Mouse (Mus musculus) WW6 (cell line): ENCODE measurements around the gene Rgcc.

Experiments used
- DNase-seq: peaks from one replicate; pipeline ENCODE4 v3.0.0-alpha.2; 2013; ENCODE audit warnings: low read depth, low spot score

Gene Rgcc

GRCm38 (mm10) chr14:79301466-79301875 is at the start of gene Rgcc:
Gene Rgcc (minus strand): TSS chr14:79301645.
- DNase-seq, result peak; percentile 88

DNA sequence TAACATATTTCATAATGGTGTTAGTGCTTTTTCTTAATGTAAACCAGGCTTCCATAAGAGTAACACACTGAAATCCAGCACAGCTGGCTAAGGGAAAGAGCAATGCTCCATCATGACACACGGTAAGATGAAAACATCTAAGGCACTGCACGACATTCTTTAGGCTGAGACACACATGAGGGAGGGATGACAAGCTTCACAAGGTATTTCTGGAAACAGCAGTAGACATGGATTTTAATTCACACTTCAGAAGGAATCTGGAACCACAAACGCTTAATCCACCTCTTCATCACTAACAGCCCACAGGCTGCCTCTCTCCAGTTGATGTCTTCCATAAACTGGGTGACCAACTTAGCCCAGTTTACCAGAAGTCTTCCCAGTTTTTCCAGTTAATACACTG is 44.9 kb upstream of the Rgcc start:
- DNase-seq, result no peak

GRCm38 (mm10) chr14:79335613-79336012 is 34.2 kb upstream of the Rgcc start:
- no peak for DNase-seq

DNA sequence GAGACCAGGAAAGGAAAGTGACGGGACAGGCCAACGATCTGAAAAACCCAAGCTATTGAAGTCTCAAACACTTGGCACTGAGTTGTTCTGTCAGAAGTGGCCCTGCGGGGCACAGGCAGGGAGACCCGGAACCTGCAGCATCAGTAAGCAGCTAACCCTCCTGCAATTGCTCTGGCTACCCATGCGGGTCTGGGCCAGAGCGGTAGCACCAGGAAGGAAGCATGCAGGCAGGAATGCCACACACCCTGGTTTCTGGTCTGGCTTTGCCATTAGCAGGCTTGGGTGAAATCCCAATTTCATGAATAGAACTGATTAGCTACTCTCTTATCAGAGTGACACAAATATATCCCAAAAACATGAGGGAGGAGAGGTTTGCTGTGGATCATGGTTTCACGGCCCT is 30.5 kb upstream of the Rgcc start:
- no peak for DNase-seq

- DNase-seq, result no peak
Observed at GRCm38 (mm10) chr14:79330944-79331561, 29.6 kb upstream of the Rgcc start.

DNA sequence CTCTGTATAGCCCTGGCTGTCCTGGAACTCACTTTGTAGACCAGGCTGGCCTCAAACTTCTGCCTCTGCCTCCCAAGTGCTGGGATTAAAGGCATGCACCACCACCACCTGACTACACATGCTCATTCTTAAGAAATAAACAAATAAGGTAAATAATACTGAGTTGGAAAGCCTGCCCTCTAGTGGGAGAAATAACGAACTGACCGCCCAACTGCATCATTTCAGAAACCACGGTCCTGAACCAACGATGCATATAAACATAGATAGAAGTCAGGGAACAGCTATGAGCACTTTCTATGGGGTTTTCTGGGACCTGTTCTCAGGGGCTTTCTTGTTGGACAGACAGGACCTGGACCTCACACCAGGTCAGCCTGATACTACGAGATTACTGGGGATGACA is 25.6 kb upstream of the Rgcc start:
- peak; percentile 26 for DNase-seq

- DNase-seq, result no peak
Observed at GRCm38 (mm10) chr14:79324112-79324840, 22.8 kb upstream of the Rgcc start.

DNA sequence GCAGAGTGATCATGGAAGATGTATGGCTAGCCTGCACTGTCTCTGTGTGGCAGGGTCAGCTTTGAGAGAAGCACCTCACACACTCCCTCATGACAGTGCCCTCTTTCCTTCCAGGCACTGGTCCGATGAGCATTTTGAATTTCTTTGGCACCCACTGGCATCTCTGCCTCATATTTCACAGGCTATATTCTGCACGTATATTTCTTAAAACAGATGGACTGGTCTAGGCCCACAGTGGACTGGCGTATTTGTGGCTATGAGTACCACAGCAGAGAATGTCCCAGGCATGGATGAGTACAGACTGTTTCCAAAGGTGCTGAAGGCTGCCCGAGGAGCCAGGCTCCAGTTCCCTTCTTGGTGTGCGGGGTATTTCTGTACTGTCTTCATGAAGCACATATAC is 20.4 kb upstream of the Rgcc start:
- no peak for DNase-seq

DNA sequence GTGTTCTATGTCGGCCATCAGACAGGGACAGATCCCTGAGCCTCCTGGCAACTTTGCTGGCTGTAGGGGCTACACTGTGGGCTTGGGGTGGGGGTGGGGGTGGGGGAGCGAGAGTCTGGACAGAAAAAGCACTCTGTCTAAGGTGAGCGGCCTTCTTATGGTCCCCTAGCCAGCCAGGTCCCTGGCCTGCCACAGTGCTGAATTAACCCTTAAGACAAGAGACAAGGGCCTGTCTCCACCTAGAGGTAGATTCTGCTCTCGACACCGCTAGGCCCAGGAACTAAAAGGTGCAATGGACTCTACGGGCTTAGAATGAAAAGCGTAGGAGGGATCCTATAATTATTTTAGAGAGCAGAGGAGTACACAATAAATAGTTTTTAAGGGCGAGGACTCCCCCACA is 19.7 kb upstream of the Rgcc start:
- DNase-seq, result no peak

GRCm38 (mm10) chr14:79317602-79318001 is 16.2 kb upstream of the Rgcc start:
- no peak for DNase-seq

DNA sequence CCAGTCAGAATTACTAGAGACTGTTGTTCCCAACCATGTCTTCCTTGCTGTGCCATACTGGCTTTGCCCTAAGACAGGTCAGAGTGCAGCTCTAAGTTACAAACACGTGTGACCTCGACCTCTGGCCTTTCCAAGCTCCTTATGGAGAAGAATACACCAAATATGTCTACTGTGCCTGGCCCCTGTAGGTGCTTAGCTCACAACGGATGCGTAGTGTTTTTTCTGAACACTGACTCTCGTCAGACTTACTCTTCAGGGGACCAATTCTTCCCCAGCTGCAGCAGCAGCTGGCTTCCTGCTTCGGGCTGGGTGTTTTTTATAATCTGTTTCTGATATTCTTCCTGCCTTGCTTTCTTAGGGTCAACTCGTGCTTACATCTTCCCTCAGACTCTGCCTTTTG is 14.4 kb upstream of the Rgcc start:
- no peak for DNase-seq

- no peak for DNase-seq
Observed at GRCm38 (mm10) chr14:79314245-79315010, 13.0 kb upstream of the Rgcc start.

DNA sequence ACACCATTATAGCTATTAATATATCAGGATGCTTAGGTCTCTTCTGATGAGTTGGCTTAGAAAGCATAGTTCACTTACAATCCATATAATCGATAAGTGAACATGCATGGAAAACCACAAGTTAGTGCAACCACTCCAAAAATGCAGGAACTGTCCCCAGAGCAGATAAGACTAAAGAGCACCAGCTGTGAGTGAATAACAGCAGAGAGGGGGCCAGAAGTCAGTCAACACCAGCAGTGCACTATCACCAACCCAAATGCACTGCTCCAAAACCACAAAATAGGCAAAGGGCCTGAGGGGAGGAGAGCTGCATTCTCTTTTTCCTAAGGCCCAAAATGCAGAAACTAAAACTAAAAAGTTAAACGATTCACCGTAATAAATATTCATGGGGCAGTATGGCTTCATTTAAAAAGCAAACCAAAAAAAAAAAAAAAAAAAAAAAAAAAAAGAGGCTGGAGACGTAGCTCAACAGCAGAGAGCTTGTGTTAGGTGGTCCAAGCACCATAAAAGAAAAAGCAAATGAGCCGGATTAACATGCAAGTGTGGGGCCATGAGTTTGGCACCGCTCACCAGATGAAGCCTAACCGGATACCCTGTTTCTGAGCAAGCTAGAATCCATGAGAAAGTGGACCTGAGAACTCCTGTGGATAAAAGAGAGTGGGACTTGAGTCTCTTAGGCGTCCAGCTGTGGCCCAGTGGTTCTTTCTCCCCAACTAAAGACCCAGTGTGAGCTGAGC is 12.2 kb upstream of the Rgcc start:
- DNase-seq, result no peak

DNA sequence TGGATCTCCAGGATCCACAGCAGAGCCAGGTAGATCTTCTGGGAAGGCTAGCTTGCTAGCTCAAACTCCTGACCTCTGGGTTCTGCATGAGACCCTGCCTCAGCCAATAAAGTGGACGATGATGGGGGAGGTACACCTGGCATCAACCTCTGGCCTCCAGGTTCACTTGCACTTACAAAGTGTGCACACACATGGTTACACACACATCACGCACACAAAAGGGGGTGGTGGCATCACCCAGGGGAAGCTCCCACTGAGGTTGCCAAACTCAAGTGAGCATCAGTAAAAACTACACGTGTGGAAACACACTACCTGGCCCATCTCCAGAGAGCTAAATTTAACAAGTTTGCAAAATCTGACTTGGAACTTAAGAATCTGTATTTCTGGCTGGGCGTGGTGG is 11.3 kb upstream of the Rgcc start:
- no peak for DNase-seq

DNA sequence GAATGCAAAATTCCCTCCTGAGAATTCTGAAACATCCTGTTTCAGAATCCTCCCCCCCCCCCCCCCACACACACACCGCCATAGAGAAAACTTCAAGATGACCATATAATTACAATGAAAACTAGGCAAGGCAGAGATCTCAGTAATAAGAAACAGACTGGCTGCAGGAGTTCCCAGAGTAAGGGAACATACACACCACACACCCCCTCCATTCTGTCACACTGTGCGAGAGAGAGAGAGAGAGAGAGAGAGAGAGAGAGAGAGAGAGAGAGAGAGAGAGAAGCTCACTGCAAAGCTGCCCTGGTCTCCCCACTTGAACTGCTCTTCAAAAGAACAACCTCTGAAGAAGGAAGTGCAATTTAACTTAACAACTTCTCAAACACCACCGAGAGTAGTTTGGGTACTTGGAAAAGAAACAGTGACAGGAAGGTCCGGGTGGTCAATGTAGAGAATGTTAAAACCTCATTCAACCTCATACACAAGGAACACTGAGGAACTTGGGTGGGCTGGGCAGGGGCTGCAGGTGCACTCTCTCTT is 10.5 kb upstream of the Rgcc start:
- no peak for DNase-seq

DNA sequence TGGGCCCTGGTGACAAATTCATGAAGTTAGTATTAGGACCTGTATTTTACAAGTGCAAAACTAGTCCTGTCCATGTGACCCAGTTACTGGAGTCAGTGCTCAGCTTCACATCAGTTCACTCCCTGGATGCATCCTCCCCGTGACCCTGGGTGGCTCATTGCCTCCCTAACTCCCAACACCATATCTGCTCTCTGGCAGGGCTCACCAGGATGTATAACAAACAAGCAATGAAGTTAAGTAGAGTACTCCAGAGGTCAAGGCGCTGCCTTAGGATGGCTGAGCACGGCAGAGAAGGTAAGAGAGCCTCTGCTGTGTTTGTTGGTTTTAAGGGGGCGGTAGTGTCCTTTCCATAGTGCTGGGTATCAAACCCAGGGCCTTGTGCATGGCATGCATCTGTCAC is 7.7 kb upstream of the Rgcc start:
- no peak for DNase-seq

DNA sequence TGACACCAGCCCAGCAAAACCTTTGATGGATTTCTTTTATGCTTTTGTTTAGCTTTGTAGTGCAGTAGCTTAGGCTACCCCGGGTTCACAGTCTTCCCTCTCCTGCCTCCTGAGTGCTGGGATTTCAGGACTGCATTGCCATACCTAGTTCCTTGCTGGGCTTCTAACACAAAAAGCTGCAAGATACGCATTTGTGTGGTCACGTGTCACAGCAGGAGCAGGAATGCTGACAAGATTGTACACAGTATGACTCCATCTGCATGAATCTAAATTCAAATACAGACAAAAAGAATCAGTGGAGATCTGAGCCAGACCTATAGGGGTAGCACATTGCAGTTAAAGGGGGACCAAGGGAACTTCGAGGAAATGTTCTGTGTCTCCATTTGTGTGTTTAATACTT is 6.9 kb upstream of the Rgcc start:
- no peak for DNase-seq

GRCm38 (mm10) chr14:79307908-79308307 is 6.5 kb upstream of the Rgcc start:
- no peak for DNase-seq

DNA sequence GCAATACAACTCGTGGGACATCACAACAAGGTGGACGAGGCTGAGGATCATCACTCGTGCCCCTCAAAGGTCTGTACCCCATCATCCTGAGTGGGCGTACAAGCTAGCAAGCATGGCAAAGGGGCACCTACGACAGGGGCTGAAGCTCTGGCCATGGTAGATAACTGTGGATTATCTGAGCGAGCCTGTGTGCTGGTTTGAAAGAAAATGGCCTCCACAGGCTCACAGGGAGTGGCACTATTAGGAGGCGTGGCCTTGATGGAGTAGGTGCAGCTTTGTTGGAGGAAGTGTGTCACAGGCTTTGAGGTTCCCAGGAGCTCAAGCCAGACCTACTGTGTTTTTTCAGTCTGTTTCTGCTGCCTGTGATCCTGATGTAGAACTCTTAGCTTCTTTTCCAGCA is 5.7 kb upstream of the Rgcc start:
- no peak for DNase-seq

DNA sequence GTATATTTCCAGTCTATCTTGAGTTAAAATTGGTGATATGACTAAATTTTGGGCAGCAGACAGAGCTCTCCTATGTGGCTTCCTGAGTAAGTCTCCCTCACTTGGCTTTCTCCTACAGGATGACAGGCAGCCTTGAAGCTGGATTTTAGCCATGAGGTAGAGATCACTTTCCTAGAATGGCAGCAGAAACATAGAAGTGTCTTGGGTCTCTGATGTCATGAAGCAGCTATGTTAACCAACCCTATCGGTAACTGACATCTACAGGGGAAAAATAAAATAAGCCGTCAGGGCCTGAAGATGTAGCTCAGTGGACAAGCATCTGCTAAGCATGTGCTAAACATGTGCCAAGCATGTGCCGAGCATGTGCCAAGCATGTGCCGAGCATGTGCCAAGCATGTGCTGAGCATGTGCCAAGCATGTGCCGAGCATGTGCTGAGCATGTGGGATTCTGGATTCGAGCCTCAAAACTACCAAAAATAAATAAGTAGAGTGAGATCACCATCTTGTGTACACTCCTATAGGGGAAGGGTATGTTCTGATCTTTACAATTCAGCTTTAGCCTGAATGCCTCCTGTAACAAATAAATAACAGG is 3.5 kb upstream of the Rgcc start:
- DNase-seq, result no peak

DNA sequence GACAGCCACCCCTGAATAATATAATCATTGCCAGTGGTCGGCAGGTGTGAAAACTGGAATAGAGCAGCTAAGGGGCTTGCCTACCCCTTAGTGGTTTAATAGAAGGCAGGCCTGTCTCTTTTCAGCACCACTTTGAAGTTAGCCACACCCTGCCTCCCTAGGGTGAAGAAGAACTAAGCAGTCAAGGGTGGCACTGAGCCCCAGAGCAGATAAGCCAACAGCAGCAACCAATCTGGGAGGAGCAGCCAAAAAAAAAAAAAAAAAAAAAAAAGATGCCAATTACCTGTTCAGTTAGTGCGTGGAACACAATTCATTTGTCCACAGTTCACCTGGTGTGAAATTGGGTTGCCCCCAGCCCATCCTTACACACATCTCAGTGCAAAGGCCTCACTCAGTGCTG is 1.7 kb upstream of the Rgcc start:
- DNase-seq, result no peak
